26 mouse cellular contexts compared by ENCODE assay signal in the genomic region with DNA sequence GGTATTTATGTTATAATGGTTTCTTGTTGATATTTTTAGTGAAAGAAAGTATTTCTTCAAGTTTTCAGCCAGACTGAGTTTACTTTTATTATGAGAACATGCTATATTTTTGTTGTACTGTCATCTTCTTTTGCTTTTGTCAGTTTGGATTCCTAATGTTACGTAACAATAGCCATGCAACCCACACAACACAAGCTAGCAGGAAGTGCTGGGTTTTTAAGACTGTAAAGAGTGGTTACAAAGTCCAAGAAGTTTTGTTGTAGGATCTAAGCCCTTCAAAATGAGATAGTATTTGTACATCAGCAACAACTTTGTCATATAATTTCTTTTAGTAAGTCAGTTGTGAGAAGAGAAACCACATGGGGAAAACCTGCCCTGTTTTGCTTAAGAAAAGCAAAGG. TPM values are rescaled to one million over a fixed set of nuclear protein-coding genes. Genes with fewer than 3 reads are reported as not detected.
DNase-seq lines count a peak whose midpoint lies in the region; ATAC-seq lines count a peak whose summit lies in the region.
"Had no signal": no experiment of that assay in that cellular context is flagged by ENCODE, and none has a peak within 500 bp of the region (broad histone marks: within the 10 kb centered on the region; RNA-seq: fewer than 3 reads in every experiment).

No protein-coding gene starts in this region.

- no peak overlapping the region for H3K4me2 ChIP-seq in kidney, embryonic 15.5 days
- H3K4me2 ChIP-seq: embryonic facial prominence, embryonic 12.5 days; forebrain, embryonic 15.5 days; heart, embryonic 11.5 days; hindbrain, embryonic 13.5 days; liver, embryonic 12.5 days; midbrain, embryonic 15.5 days; stomach, embryonic 15.5 days had no signal

- no peak overlapping the region for H3K4me3 ChIP-seq in kidney, embryonic 15.5 days (replicated peaks)
- H3K4me3 ChIP-seq: embryonic facial prominence, embryonic 12.5 days; forebrain, embryonic 15.5 days; hindbrain, embryonic 13.5 days; liver, embryonic 12.5 days; midbrain, embryonic 15.5 days; stomach, embryonic 15.5 days had no signal

- 92% methylated on average over 1 of the region's 1 CpGs for WGBS in kidney, embryonic 15.5 days

- no peak overlapping the region for H3K9ac ChIP-seq in kidney, embryonic 15.5 days
- H3K9ac ChIP-seq: embryonic facial prominence, embryonic 12.5 days; forebrain, embryonic 15.5 days; hindbrain, embryonic 13.5 days; liver, embryonic 12.5 days; liver, postnatal 0 days; midbrain, embryonic 15.5 days; stomach, embryonic 15.5 days had no signal

- no peaks in the 10 kb centered on the region for H3K9me3 ChIP-seq in kidney, embryonic 15.5 days (replicated peaks)
- H3K9me3 ChIP-seq: embryonic facial prominence, embryonic 12.5 days; forebrain, embryonic 15.5 days; hindbrain, embryonic 13.5 days; liver, embryonic 12.5 days; midbrain, embryonic 15.5 days; stomach, embryonic 15.5 days had no signal

- ATAC-seq in activated CD4-positive, CD25-positive, alpha-beta regulatory T cell, adult 4 months: peak; percentile 56
- peak; percentile 35 for ATAC-seq in inflammation-experienced regulatory T-cells, adult 6 months
- no peak for ATAC-seq in kidney, embryonic 15.5 days (replicated peaks; ENCODE audit: low FRiP score)
- ATAC-seq: forebrain, embryonic 15.5 days; liver, embryonic 12.5 days; liver, postnatal 0 days; midbrain, embryonic 15.5 days had no signal

- no peaks in the 10 kb centered on the region for H3K4me1 ChIP-seq in kidney, embryonic 15.5 days
- H3K4me1 ChIP-seq: embryonic facial prominence, embryonic 12.5 days; midbrain, embryonic 15.5 days had no signal

- H3K36me3 ChIP-seq in kidney, embryonic 15.5 days: peaks cover 21% of the 10 kb centered on the region
- H3K36me3 ChIP-seq: hindbrain, embryonic 13.5 days; midbrain, embryonic 15.5 days; stomach, embryonic 15.5 days had no signal

- no peaks in the 10 kb centered on the region for H3K27me3 ChIP-seq in kidney, embryonic 15.5 days
- H3K27me3 ChIP-seq: embryonic facial prominence, embryonic 12.5 days; forebrain, embryonic 15.5 days; hindbrain, embryonic 13.5 days; liver, embryonic 12.5 days; midbrain, embryonic 15.5 days; stomach, embryonic 15.5 days had no signal

- peak; percentile 60 for DNase-seq in 416B (ENCODE audit: low read depth)
- peak; percentile 23 for DNase-seq in A20 (ENCODE audit: low read depth, low spot score)
- DNase-seq in ovary, postnatal 36 days (ENCODE audit: low spot score): no peak
- no peak for DNase-seq in retina, embryonic 14.5 days (ENCODE audit: low spot score)
- DNase-seq: adrenal gland, postnatal 10 days; cerebellum, adult 11 months; cerebellum, adult 9-11 months; embryo, embryonic 11 days; heart, postnatal 36 days; kidney, adult 11 months; kidney, postnatal 25 days; left cerebral cortex, postnatal 4 days; liver, postnatal 0 days; lung, postnatal 10 days; right cerebral cortex, postnatal 25 days had no signal

- H3K27ac ChIP-seq in kidney, embryonic 15.5 days: no peak overlapping the region
- H3K27ac ChIP-seq: embryonic facial prominence, embryonic 12.5 days; forebrain, embryonic 15.5 days; hindbrain, embryonic 13.5 days; liver, embryonic 12.5 days; macrophage; midbrain, embryonic 15.5 days; stomach, embryonic 15.5 days had no signal

RNA-seq across cellular contexts. Expression of gene Eef1akmt1, which starts 46.3 kb away (rescaled TPM):
- 100 to 1,000 TPM; 125 to 148 TPM for polyA plus RNA-seq in activated CD4-positive, CD25-positive, alpha-beta regulatory T cell, adult 4 months (2017; shearing (Covaris generic))
- 100 to 1,000 TPM in 2 of 3 experiments, 10 to 100 TPM in 1; 90.1 to 134 (median 126) TPM for polyA plus RNA-seq in inflammation-experienced regulatory T-cells, adult 6 months (2017; shearing (Covaris generic))
- polyA plus RNA-seq in kidney, embryonic 15.5 days (2015; fragmentation: Nextera tagmentation; extraction: Ambion mirVana): 82.3 and 89.2 TPM in 2 replicates

RNA-seq across cellular contexts. Expression of gene Xpo4, which starts 47.6 kb away (rescaled TPM):
- polyA plus RNA-seq in activated CD4-positive, CD25-positive, alpha-beta regulatory T cell, adult 4 months (2017; shearing (Covaris generic)): 10 to 100 TPM; 21.2 to 28.7 TPM
- polyA plus RNA-seq in inflammation-experienced regulatory T-cells, adult 6 months (2017; shearing (Covaris generic)): 10 to 100 TPM; 24.6 to 32.2 (median 29.7) TPM
- polyA plus RNA-seq in kidney, embryonic 15.5 days (2015; fragmentation: Nextera tagmentation; extraction: Ambion mirVana): 22.4 and 24.0 TPM in 2 replicates

Comparison
In these comparisons a context has a peak if more than half of its experiments do, and no peak if none do; other contexts are left out.
1. DNase-seq: peak in 416B (single experiment) and A20 (single experiment); none in ovary, postnatal 36 days (single experiment) and retina, embryonic 14.5 days (single experiment).